Mouse (Mus musculus): ENCODE results near the gene Osbpl2. TPM values are rescaled to one million over a fixed set of nuclear protein-coding genes. Genes with fewer than 3 reads are reported as not detected.

Gene Osbpl2
- polyA plus RNA-seq, 1 experiment: 38.7 TPM

DNA sequence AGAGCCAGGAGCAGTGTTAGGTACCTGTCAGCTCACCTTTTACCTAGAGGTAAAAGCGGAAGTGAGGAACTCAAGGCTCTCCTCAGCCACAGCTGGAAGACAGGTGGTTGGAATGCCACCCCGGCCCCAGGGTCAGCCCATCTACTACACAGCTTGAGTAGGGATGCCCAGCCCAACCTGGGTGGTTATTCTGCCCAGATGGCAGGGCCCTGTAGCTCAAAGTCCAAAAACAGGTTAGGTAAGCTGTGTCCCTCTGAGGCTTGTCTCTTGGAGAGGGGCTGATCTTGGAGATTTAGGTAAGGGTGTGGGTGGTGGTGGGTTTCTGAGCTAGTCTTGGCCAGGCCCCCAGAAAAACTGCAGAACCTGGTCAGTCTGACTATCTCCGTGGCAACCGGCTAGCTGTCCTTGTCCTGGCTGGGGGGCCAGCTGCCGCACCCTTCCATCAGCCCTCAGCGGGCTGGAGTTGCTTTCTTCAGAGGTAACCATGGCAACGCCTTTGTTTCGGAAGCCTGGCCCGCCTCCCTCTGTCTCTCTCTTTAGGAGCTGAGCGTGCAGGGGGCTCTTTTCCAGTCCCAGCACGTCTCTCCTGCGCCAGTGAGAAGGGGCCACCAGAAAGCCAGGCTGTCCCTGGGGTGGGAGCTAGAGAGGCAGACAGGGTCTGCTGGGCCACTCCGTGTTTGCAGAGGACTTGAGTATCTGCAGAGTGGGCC is 1.5 kb upstream of the Osbpl2 start:
- peaks cover 11% of the 10 kb centered on the region for H3K4me1 ChIP-seq (ENCODE audit: control insufficient read depth, insufficient read depth, insufficient read length, low read length)
- H3K27ac ChIP-seq (replicated peaks; ENCODE audit: low read depth, low read length): no peak overlapping the region
- H3K4me3 ChIP-seq (ENCODE audit: insufficient read depth, low read depth, low read length): no peak overlapping the region

- peak overlapping the region; percentile 90 for H3K4me3 ChIP-seq (ENCODE audit: insufficient read depth, low read depth, low read length)
- no peak overlapping the region for H3K27ac ChIP-seq (replicated peaks; ENCODE audit: low read depth, low read length)
- H3K4me1 ChIP-seq (ENCODE audit: control insufficient read depth, insufficient read depth, insufficient read length, low read length): peaks cover 12% of the 10 kb centered on the region
These were observed 559 bp downstream of the Osbpl2 start for GRCm38 (mm10) chr2:180119439-180120291.

GRCm38 (mm10) chr2:180120292-180120761 is 1.2 kb downstream of the Osbpl2 start:
- H3K4me1 ChIP-seq (ENCODE audit: control insufficient read depth, insufficient read depth, insufficient read length, low read length): peaks cover 14% of the 10 kb centered on the region
- peak overlapping the region; percentile 90 for H3K4me3 ChIP-seq (ENCODE audit: insufficient read depth, low read depth, low read length)
- no peak overlapping the region for H3K27ac ChIP-seq (replicated peaks; ENCODE audit: low read depth, low read length)

- H3K27ac ChIP-seq (replicated peaks; ENCODE audit: low read depth, low read length): no peak overlapping the region
- H3K4me3 ChIP-seq (ENCODE audit: insufficient read depth, low read depth, low read length): no peak overlapping the region
- H3K4me1 ChIP-seq (ENCODE audit: control insufficient read depth, insufficient read depth, insufficient read length, low read length): peaks cover 21% of the 10 kb centered on the region
These were observed 5.1 kb downstream of the Osbpl2 start for GRCm38 (mm10) chr2:180124192-180124591.

DNA sequence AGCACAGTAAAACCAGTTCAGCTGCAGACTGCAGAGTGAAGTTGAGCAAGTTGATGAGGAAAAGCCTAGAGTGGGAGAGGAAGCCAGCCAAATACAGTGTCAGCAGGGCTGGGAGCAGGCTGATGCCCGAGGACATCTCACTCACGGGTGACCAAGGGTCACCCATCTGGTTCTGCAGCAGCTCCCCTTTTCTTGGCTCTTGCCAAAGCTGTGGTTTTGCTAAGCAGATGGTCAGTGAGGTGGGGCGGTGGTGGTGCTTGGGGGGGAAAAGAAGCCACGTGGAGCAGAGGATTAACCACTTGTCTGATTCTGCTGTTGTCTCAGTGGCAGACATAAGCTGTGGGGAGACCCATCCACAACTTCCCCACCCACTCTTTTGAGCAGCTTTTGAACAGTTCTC is 7.1 kb downstream of the Osbpl2 start:
- no peak overlapping the region for H3K27ac ChIP-seq (replicated peaks; ENCODE audit: low read depth, low read length)
- peaks cover 21% of the 10 kb centered on the region for H3K4me1 ChIP-seq (ENCODE audit: control insufficient read depth, insufficient read depth, insufficient read length, low read length)
- no peak overlapping the region for H3K4me3 ChIP-seq (ENCODE audit: insufficient read depth, low read depth, low read length)

DNA sequence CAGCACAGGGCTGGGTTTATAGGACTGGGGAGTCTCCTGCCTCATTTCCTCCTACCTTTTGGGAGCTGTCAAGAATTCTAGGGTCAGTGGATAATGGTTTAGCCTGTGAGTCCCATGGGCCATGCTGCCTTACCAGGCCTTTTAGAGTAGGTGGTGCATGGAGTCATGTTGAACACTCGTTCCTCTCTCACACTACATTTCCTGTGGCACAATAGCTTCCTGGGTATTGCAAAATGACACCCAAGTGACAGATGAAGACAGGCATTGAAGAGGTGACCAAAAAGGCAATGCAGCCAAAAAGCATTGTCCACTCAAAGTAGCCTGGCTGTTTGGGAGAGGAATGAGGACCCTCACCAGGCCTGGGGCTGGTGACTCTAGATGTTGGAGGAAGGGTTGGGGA is 8.6 kb downstream of the Osbpl2 start:
- Histone ChIP-seq H3K4me3 (ENCODE audit: insufficient read depth, low read depth, low read length) (no peak overlapping the region), H3K27ac (replicated peaks; ENCODE audit: low read depth, low read length) (no peak overlapping the region), H3K4me1 (ENCODE audit: control insufficient read depth, insufficient read depth, insufficient read length, low read length) (peaks cover 21% of the 10 kb centered on the region)

- Histone ChIP-seq H3K4me3 (ENCODE audit: insufficient read depth, low read depth, low read length) (no peak overlapping the region), H3K4me1 (ENCODE audit: control insufficient read depth, insufficient read depth, insufficient read length, low read length) (peaks cover 9% of the 10 kb centered on the region; the same call in 1 of the 2 replicates), H3K27ac (replicated peaks; ENCODE audit: low read depth, low read length) (no peak overlapping the region)
These were observed 14.1 kb downstream of the Osbpl2 start for GRCm38 (mm10) chr2:180133231-180133630.

- Histone ChIP-seq H3K4me1 (ENCODE audit: control insufficient read depth, insufficient read depth, insufficient read length, low read length) (peaks cover 9% of the 10 kb centered on the region; the same call in 1 of the 2 replicates), H3K4me3 (ENCODE audit: insufficient read depth, low read depth, low read length) (no peak overlapping the region), H3K27ac (replicated peaks; ENCODE audit: low read depth, low read length) (no peak overlapping the region)
These were observed 14.8 kb downstream of the Osbpl2 start for GRCm38 (mm10) chr2:180133911-180134310.

DNA sequence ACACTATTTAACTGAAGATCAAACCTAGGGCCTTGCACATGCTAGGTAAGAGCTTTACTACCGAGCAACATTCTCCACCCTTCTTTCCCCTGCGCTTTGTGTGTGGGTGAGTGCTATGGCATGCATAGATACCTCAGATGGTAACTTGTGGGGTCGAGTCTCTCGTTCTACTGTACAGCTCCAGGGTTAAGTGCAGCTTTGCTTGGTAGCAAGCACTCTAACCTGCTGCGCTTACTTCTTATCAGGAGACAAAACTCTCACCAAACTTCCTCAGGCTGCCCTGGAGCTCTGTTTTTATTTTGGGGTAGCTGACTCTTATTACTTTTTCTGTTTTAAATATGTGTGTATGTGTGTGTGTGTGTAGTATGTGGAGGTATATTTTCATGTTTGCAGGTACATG is 16.3 kb downstream of the Osbpl2 start:
- peaks cover 9% of the 10 kb centered on the region; the same call in 1 of the 2 replicates for H3K4me1 ChIP-seq (ENCODE audit: control insufficient read depth, insufficient read depth, insufficient read length, low read length)
- H3K4me3 ChIP-seq (ENCODE audit: insufficient read depth, low read depth, low read length): no peak overlapping the region
- no peak overlapping the region for H3K27ac ChIP-seq (replicated peaks; ENCODE audit: low read depth, low read length)

- H3K4me1 ChIP-seq (ENCODE audit: control insufficient read depth, insufficient read depth, insufficient read length, low read length): no peaks in the 10 kb centered on the region
- H3K4me3 ChIP-seq (ENCODE audit: insufficient read depth, low read depth, low read length): no peak overlapping the region
- H3K27ac ChIP-seq (replicated peaks; ENCODE audit: low read depth, low read length): no peak overlapping the region
These were observed 27.0 kb downstream of the Osbpl2 start for GRCm38 (mm10) chr2:180146091-180146490.

DNA sequence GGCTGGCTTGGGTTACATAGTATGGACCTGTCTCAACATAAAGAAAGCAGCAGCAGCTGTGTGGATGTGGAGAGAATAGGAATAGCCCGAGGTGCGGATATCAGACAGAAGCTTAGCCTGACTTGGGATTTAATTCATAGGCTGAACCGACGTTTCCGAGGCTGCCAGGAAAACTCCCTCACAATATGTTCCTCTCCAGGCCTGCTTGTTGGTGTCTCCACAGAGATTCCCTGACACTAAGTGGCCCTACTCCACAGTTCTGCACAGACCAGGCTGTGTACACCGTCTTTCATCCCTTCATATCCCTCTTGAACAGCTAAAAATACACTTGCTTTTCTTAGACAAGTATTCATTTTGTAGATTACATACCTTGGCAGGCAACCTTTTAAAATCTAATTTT is 28.3 kb downstream of the Osbpl2 start:
- H3K4me1 ChIP-seq (ENCODE audit: control insufficient read depth, insufficient read depth, insufficient read length, low read length): no peaks in the 10 kb centered on the region
- no peak overlapping the region for H3K4me3 ChIP-seq (ENCODE audit: insufficient read depth, low read depth, low read length)
- no peak overlapping the region for H3K27ac ChIP-seq (replicated peaks; ENCODE audit: low read depth, low read length)

GRCm38 (mm10) chr2:180148551-180148950 is 29.4 kb downstream of the Osbpl2 start:
- Histone ChIP-seq H3K4me1 (ENCODE audit: control insufficient read depth, insufficient read depth, insufficient read length, low read length) (no peaks in the 10 kb centered on the region), H3K4me3 (ENCODE audit: insufficient read depth, low read depth, low read length) (no peak overlapping the region), H3K27ac (replicated peaks; ENCODE audit: low read depth, low read length) (no peak overlapping the region)

- Histone ChIP-seq H3K4me3 (ENCODE audit: insufficient read depth, low read depth, low read length) (no peak overlapping the region), H3K27ac (replicated peaks; ENCODE audit: low read depth, low read length) (no peak overlapping the region), H3K4me1 (ENCODE audit: control insufficient read depth, insufficient read depth, insufficient read length, low read length) (no peaks in the 10 kb centered on the region)
These were observed 35.7 kb downstream of the Osbpl2 start for GRCm38 (mm10) chr2:180154796-180155195.

- no peak overlapping the region for H3K27ac ChIP-seq (replicated peaks; ENCODE audit: low read depth, low read length)
- no peaks in the 10 kb centered on the region for H3K4me1 ChIP-seq (ENCODE audit: control insufficient read depth, insufficient read depth, insufficient read length, low read length)
- no peak overlapping the region for H3K4me3 ChIP-seq (ENCODE audit: insufficient read depth, low read depth, low read length)
These were observed 39.5 kb downstream of the Osbpl2 start for GRCm38 (mm10) chr2:180158627-180159026.

DNA sequence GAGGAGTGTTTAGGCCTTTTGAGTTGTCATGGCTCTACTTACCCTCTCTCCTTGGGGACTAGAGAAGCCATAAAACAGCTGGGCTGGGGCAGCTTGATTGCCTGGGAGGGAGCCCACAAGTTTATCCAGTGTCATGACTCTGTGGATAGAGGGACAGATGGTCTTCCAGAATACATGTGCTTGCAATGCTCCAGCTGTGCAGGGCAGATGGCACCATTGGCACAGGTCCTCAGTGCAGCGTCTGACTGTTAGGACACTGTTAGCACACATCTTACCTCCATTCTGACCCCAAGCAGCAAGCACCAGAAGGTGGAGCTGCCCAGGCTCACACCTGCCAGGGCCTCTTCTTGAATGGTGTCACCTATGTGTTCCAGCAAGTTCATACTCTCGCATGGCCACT is 46.7 kb downstream of the Osbpl2 start:
- H3K27ac ChIP-seq (replicated peaks; ENCODE audit: low read depth, low read length): no peak overlapping the region
- H3K4me1 ChIP-seq (ENCODE audit: control insufficient read depth, insufficient read depth, insufficient read length, low read length): no peaks in the 10 kb centered on the region
- H3K4me3 ChIP-seq (ENCODE audit: insufficient read depth, low read depth, low read length): no peak overlapping the region

Measured in brown adipose tissue, adult 24 weeks (tissue).